In genomic region chr5:147726701-147727393, GRCm38 (mm10) we compare ENCODE assay signal across 8 mouse cellular contexts. TPM values are rescaled to one million over a fixed set of nuclear protein-coding genes. Genes with fewer than 3 reads are reported as not detected.
DNase-seq lines count a peak whose midpoint lies in the region; ATAC-seq and TF ChIP-seq lines count a peak whose summit lies in the region.

No protein-coding gene starts in this region.

- no peaks in the 10 kb centered on the region for H3K36me3 ChIP-seq in kidney, embryonic 14.5 days (ENCODE audit: control insufficient read depth, insufficient read depth, low read length)
- no peaks in the 10 kb centered on the region for H3K36me3 ChIP-seq in embryonic facial prominence, embryonic 12.5 days
- H3K36me3 ChIP-seq in intestine, embryonic 16.5 days (ENCODE audit: control insufficient read depth, insufficient read depth, low read length), result no peaks in the 10 kb centered on the region
- H3K36me3 ChIP-seq in thymus, adult 2 months (ENCODE audit: control insufficient read depth, insufficient read depth, low read length), result no peaks in the 10 kb centered on the region

- H3K4me1 ChIP-seq in kidney, embryonic 14.5 days (ENCODE audit: control insufficient read depth, insufficient read depth, low read length), result peaks cover 3% of the 10 kb centered on the region; the same call in 1 of the 2 replicates
- peaks cover 18% of the 10 kb centered on the region for H3K4me1 ChIP-seq in embryonic facial prominence, embryonic 12.5 days
- peaks cover 20% of the 10 kb centered on the region for H3K4me1 ChIP-seq in intestine, embryonic 16.5 days (ENCODE audit: control insufficient read depth, insufficient read depth, low read length)
- peaks cover 3% of the 10 kb centered on the region; the same call in 1 of the 2 replicates for H3K4me1 ChIP-seq in cerebellum, adult 2 months (ENCODE audit: control insufficient read depth, insufficient read depth, low read length)
- 0 out of 2 replicates have a peak, but pooled peaks cover 2% of the 10 kb centered on the region for H3K4me1 ChIP-seq in thymus, adult 2 months (replicated peaks; ENCODE audit: control insufficient read depth, insufficient read depth, low read length)

- peak overlapping the region; percentile 43; the same call in 1 of the 2 replicates for H3K4me3 ChIP-seq in kidney, embryonic 14.5 days (ENCODE audit: low read length)
- no peak overlapping the region for H3K4me3 ChIP-seq in embryonic facial prominence, embryonic 12.5 days
- peak overlapping the region; percentile 53 for H3K4me3 ChIP-seq in intestine, embryonic 16.5 days (ENCODE audit: low read length)
- no peak overlapping the region for H3K4me3 ChIP-seq in cerebellum, adult 2 months (replicated peaks; ENCODE audit: insufficient read depth, low read depth, low read length)
- H3K4me3 ChIP-seq in thymus, adult 2 months (ENCODE audit: control insufficient read depth, insufficient read depth, low read length), result no peak overlapping the region

- no peak overlapping the region for H3K9ac ChIP-seq in kidney, embryonic 14.5 days (ENCODE audit: low read depth, low read length)
- no peak overlapping the region for H3K9ac ChIP-seq in embryonic facial prominence, embryonic 12.5 days
- H3K9ac ChIP-seq in intestine, embryonic 16.5 days (ENCODE audit: low read depth, low read length), result no peak overlapping the region

- TF ChIP-seq POLR2A in cerebellum, adult 2 months (IDR thresholded peaks at IDR 0.05; ENCODE audit: borderline replicate concordance, insufficient read depth, low read length), result no peak
- no peak for TF ChIP-seq POLR2A in thymus, adult 2 months (IDR thresholded peaks at IDR 0.05; ENCODE audit: control insufficient read depth, extremely low read depth, insufficient read depth, low read length, poor library complexity)

- 2% methylated on average over 17 of the region's 18 CpGs for WGBS in kidney, embryonic 14.5 days
- 2% methylated on average over 18 of the region's 18 CpGs for WGBS in embryonic facial prominence, embryonic 12.5 days
- 3% methylated on average over 18 of the region's 18 CpGs for WGBS in intestine, embryonic 16.5 days
- 4% methylated on average over 18 of the region's 18 CpGs for WGBS in cerebellum, adult 2 months
- WGBS in thymus, adult 2 months, result 11% methylated on average over 18 of the region's 18 CpGs

- ATAC-seq in kidney, embryonic 14.5 days (ENCODE audit: low FRiP score, low TSS enrichment), result no peak
- no peak for ATAC-seq in embryonic facial prominence, embryonic 12.5 days (ENCODE audit: insufficient number of reproducible peaks, insufficient read depth, low FRiP score, low TSS enrichment)
- no peak for ATAC-seq in intestine, embryonic 16.5 days

- H3K4me2 ChIP-seq in kidney, embryonic 14.5 days (replicated peaks; ENCODE audit: low read depth, low read length), result peak overlapping the region; percentile 61; the same call in 1 of the 2 replicates
- peak overlapping the region; percentile 80; the same call in 1 of the 2 replicates for H3K4me2 ChIP-seq in embryonic facial prominence, embryonic 12.5 days (replicated peaks)
- peak overlapping the region; percentile 80; the same call in 1 of the 2 replicates for H3K4me2 ChIP-seq in intestine, embryonic 16.5 days (ENCODE audit: low read depth, low read length)

- no peak overlapping the region for H3K27ac ChIP-seq in kidney, embryonic 14.5 days (ENCODE audit: low read depth, low read length)
- H3K27ac ChIP-seq in embryonic facial prominence, embryonic 12.5 days, result no peak overlapping the region
- H3K27ac ChIP-seq in intestine, embryonic 16.5 days (ENCODE audit: low read length), result no peak overlapping the region
- H3K27ac ChIP-seq in cerebellum, adult 2 months (ENCODE audit: insufficient read depth, low read length), result no peak overlapping the region
- no peak overlapping the region for H3K27ac ChIP-seq in thymus, adult 2 months (ENCODE audit: control insufficient read depth, insufficient read depth, low read length)

- peaks cover 74% of the 10 kb centered on the region for H3K27me3 ChIP-seq in kidney, embryonic 14.5 days (ENCODE audit: control insufficient read depth, insufficient read depth, low read length)
- H3K27me3 ChIP-seq in embryonic facial prominence, embryonic 12.5 days, result peaks cover 70% of the 10 kb centered on the region
- H3K27me3 ChIP-seq in intestine, embryonic 16.5 days (replicated peaks; ENCODE audit: control insufficient read depth, insufficient read depth, low read length), result peaks cover 59% of the 10 kb centered on the region
- peaks cover 6% of the 10 kb centered on the region; the same call in 1 of the 2 replicates for H3K27me3 ChIP-seq in cerebellum, adult 2 months (ENCODE audit: control insufficient read depth, insufficient read depth, low read length)
- peaks cover 13% of the 10 kb centered on the region for H3K27me3 ChIP-seq in thymus, adult 2 months (ENCODE audit: control insufficient read depth, insufficient read depth, low read length)

- TF ChIP-seq CTCF in cerebellum, adult 2 months (IDR thresholded peaks at IDR 0.05; ENCODE audit: borderline replicate concordance, insufficient read depth, low read depth, low read length), result no peak
- no peak for TF ChIP-seq CTCF in thymus, adult 2 months (IDR thresholded peaks at IDR 0.05; ENCODE audit: borderline replicate concordance, control insufficient read depth, extremely low read depth, insufficient read depth, low read length, poor library complexity)

- DNase-seq in kidney, postnatal 14 days, result no peak
- peak; percentile 35 for DNase-seq in neural tube, embryonic 10.5 days (ENCODE audit: extremely low spot score, low spot score)
- no peak for DNase-seq in cerebellum, adult 2 months
- no peak for DNase-seq in cerebellum, adult 8-10 months
- no peak for DNase-seq in thymus, adult 2 months

- no peaks in the 10 kb centered on the region for H3K9me3 ChIP-seq in kidney, embryonic 14.5 days (ENCODE audit: control insufficient read depth, low read length)
- H3K9me3 ChIP-seq in embryonic facial prominence, embryonic 12.5 days, result no peaks in the 10 kb centered on the region
- no peaks in the 10 kb centered on the region for H3K9me3 ChIP-seq in intestine, embryonic 16.5 days (ENCODE audit: control insufficient read depth, low read length)

RNA-seq across cellular contexts. Expression of gene Flt1, which starts 1.0 kb away (rescaled TPM):
- 12.5 and 20.0 TPM in 2 replicates for polyA plus RNA-seq in kidney, embryonic 14.5 days (2014; fragmentation: Nextera tagmentation; extraction: Ambion mirVana)
- 12.7 and 16.3 TPM in 2 replicates for polyA plus RNA-seq in embryonic facial prominence, embryonic 12.5 days (2016; fragmentation: Nextera tagmentation; extraction: Ambion mirVana)
- polyA plus RNA-seq in intestine, embryonic 16.5 days (2015; fragmentation: Nextera tagmentation; extraction: Ambion mirVana), result 9.7 and 10.0 TPM in 2 replicates
- polyA plus RNA-seq in cerebellum, adult 2 months (2012; rRNA removed), result 21.4 and 24.7 TPM in 2 replicates
- polyA plus RNA-seq in thymus, adult 2 months (2012; rRNA removed), result 2.0 TPM in 2 replicates

Comparison
In these comparisons a context has a peak if more than half of its experiments do, and no peak if none do; other contexts are left out.
1. H3K4me3 ChIP-seq: peak in kidney, embryonic 14.5 days (single experiment) and intestine, embryonic 16.5 days (single experiment); none in embryonic facial prominence, embryonic 12.5 days (single experiment), cerebellum, adult 2 months (single experiment) and thymus, adult 2 months (single experiment).
2. Peak in every context shown above with its lines, with median percentiles within 50 percentile points of each other: H3K4me2 ChIP-seq.